Mouse (Mus musculus) adrenal gland, postnatal 4 days (tissue): ENCODE results near the gene Usp21. TPM values are rescaled to one million over a fixed set of nuclear protein-coding genes. Genes with fewer than 3 reads are reported as not detected.
"Not testable (repeated sequence)": the region's sequence is repeated elsewhere in the genome, so short reads cannot be mapped to it uniquely, and the experiment has no call there.

Source experiments
- DNase-seq, 2 experiments: peaks; one replicate each; pipeline ENCODE4 v3.0.0; 2021 to 2022; ENCODE audit warnings: low spot score in 2 of 2, mixed read lengths in 2 of 2
- long read RNA-seq, 2 experiments: library from polyadenylated mRNA; stranded (forward); transcript quantifications; one replicate each; pipeline ENCODE4 v2.0.0; 2021
- total RNA-seq, 2 experiments: library from RNA; stranded (reverse); gene quantifications; 2 replicates each; pipeline ENCODE4 v1.2.3; 2021

The Usp21 gene
- 10 to 100 TPM; 51.4 to 56.0 TPM for total RNA-seq
- long read RNA-seq, experiment 1, transcript Usp21-201 (13 exons, 2,219 nt): major isoform, 12 of 20 reads
- long read RNA-seq, experiment 1, partial matches to known transcripts: 3 of 20 reads
- long read RNA-seq, experiment 1, other reads (novel, unspliced or antisense): 4 of 20 reads
- long read RNA-seq, experiment 2, transcript Usp21-201 (13 exons, 2,219 nt): major isoform, 25 of 50 reads
- long read RNA-seq, experiment 2, partial matches to known transcripts: 7 of 50 reads
- long read RNA-seq, experiment 2, other reads (novel, unspliced or antisense): 18 of 50 reads

- DNase-seq: peak; percentile 86 to 88
Measured at GRCm38 (mm10) chr1:171287136-171288081, at the start of gene Usp21. Gene Usp21 (minus strand): TSS chr1:171287991.

- DNase-seq: no peak
Measured at GRCm38 (mm10) chr1:171330216-171330560, 42.4 kb upstream of the Usp21 start.

- DNase-seq: peak; percentile 63 to 68
Measured at GRCm38 (mm10) chr1:171329433-171330215, 41.8 kb upstream of the Usp21 start.

- peak; percentile 57 to 79 for DNase-seq
Measured at GRCm38 (mm10) chr1:171328839-171329432, 41.1 kb upstream of the Usp21 start, which contains the start of gene Dedd. Gene Dedd (plus strand): TSS chr1:171329145.

GRCm38 (mm10) chr1:171328244-171328643 lies 40.5 kb upstream of the Usp21 start:
- no peak for DNase-seq

GRCm38 (mm10) chr1:171326588-171326987 lies 38.8 kb upstream of the Usp21 start:
- not testable (repeated sequence) for DNase-seq

GRCm38 (mm10) chr1:171325571-171325970 lies 37.8 kb upstream of the Usp21 start:
- DNase-seq: no peak

GRCm38 (mm10) chr1:171322012-171322411 lies 34.2 kb upstream of the Usp21 start:
- no peak for DNase-seq

- DNase-seq: no peak
Measured at GRCm38 (mm10) chr1:171321415-171321814, 33.6 kb upstream of the Usp21 start.

- no peak for DNase-seq
Measured at GRCm38 (mm10) chr1:171320151-171320550, 32.4 kb upstream of the Usp21 start.

- DNase-seq: no peak
Measured at GRCm38 (mm10) chr1:171319748-171320147, 32.0 kb upstream of the Usp21 start.

- no peak for DNase-seq
Measured at GRCm38 (mm10) chr1:171309321-171309720, 21.5 kb upstream of the Usp21 start.

GRCm38 (mm10) chr1:171306157-171306556 lies 18.4 kb upstream of the Usp21 start:
- DNase-seq: not testable (repeated sequence)

- DNase-seq: no peak
Measured at GRCm38 (mm10) chr1:171298226-171298625, 10.4 kb upstream of the Usp21 start.

- no peak for DNase-seq
Measured at GRCm38 (mm10) chr1:171295063-171295402, 7.2 kb upstream of the Usp21 start.

- DNase-seq: peak; percentile 61 to 65
Measured at GRCm38 (mm10) chr1:171294298-171295062, 6.7 kb upstream of the Usp21 start, which contains the start of gene Ufc1. Gene Ufc1 (minus strand): TSS chr1:171295024.

- no peak for DNase-seq
Measured at GRCm38 (mm10) chr1:171293906-171294297, 6.1 kb upstream of the Usp21 start.

- no peak for DNase-seq
Measured at GRCm38 (mm10) chr1:171293351-171293750, 5.6 kb upstream of the Usp21 start.

GRCm38 (mm10) chr1:171288328-171288727 lies 537 bp upstream of the Usp21 start:
- no peak for DNase-seq

GRCm38 (mm10) chr1:171286517-171286916 lies 1.3 kb downstream of the Usp21 start:
- no peak for DNase-seq
